Mouse (Mus musculus) urinary bladder, postnatal 25 days (tissue): ENCODE results near the gene Tmem254c.
"Not testable (repeated sequence)": the region's sequence is repeated elsewhere in the genome, so short reads cannot be mapped to it uniquely, and the experiment has no call there.

Source experiments
- DNase-seq: peaks from one replicate; pipeline ENCODE4 v3.0.0; 2022; ENCODE audit warnings: low spot score

Gene Tmem254c

GRCm38 (mm10) chr14:26067325-26067633 lies at the start of gene Tmem254c:
Tmem254c (minus strand) TSS chr14:26067355.
- DNase-seq = not testable (repeated sequence)

GRCm38 (mm10) chr14:26097622-26098021 lies 30.5 kb upstream of the Tmem254c start:
- not testable (repeated sequence) for DNase-seq

GRCm38 (mm10) chr14:26081997-26082396 lies 14.8 kb upstream of the Tmem254c start, which contains the start of gene Cphx3:
Cphx3 (plus strand) TSS chr14:26082297.
- not testable (repeated sequence) for DNase-seq

- not testable (repeated sequence) for DNase-seq
Measured at GRCm38 (mm10) chr14:26081216-26081615, 14.1 kb upstream of the Tmem254c start, which contains the start of gene Cphx2. Cphx2 (plus strand) TSS chr14:26081516.

- DNase-seq = not testable (repeated sequence)
Measured at GRCm38 (mm10) chr14:26076620-26077390, 9.7 kb upstream of the Tmem254c start.

- DNase-seq = not testable (repeated sequence)
Measured at GRCm38 (mm10) chr14:26066574-26067324, 406 bp downstream of the Tmem254c start.

GRCm38 (mm10) chr14:26059362-26059761 lies 7.8 kb downstream of the Tmem254c start:
- not testable (repeated sequence) for DNase-seq

GRCm38 (mm10) chr14:26058184-26058583 lies 9.0 kb downstream of the Tmem254c start:
- not testable (repeated sequence) for DNase-seq

GRCm38 (mm10) chr14:26048767-26049166 lies 18.4 kb downstream of the Tmem254c start:
- not testable (repeated sequence) for DNase-seq

GRCm38 (mm10) chr14:26047026-26047425 lies 20.1 kb downstream of the Tmem254c start:
- not testable (repeated sequence) for DNase-seq

- not testable (repeated sequence) for DNase-seq
Measured at GRCm38 (mm10) chr14:26045007-26045406, 22.1 kb downstream of the Tmem254c start.

- DNase-seq = not testable (repeated sequence)
Measured at GRCm38 (mm10) chr14:26042611-26043010, 24.5 kb downstream of the Tmem254c start, which contains the start of gene Gm9780. Gm9780 (minus strand) TSS chr14:26042711.

- not testable (repeated sequence) for DNase-seq
Measured at GRCm38 (mm10) chr14:26035439-26035838, 31.7 kb downstream of the Tmem254c start.

- not testable (repeated sequence) for DNase-seq
Measured at GRCm38 (mm10) chr14:26034364-26034763, 32.8 kb downstream of the Tmem254c start.

- DNase-seq = not testable (repeated sequence)
Measured at GRCm38 (mm10) chr14:26025653-26026052, 41.5 kb downstream of the Tmem254c start.

GRCm38 (mm10) chr14:26022831-26023230 lies 44.3 kb downstream of the Tmem254c start:
- not testable (repeated sequence) for DNase-seq

GRCm38 (mm10) chr14:26021555-26021954 lies 45.6 kb downstream of the Tmem254c start:
- not testable (repeated sequence) for DNase-seq

- not testable (repeated sequence) for DNase-seq
Measured at GRCm38 (mm10) chr14:26016414-26016813, 50.7 kb downstream of the Tmem254c start.
